Mouse (Mus musculus) small intestine, adult 2 months (tissue): ENCODE data around the gene Fzr1.

ENCODE experiments used
- CTCF ChIP-seq: fragments of 200-500 bp; IDR thresholded peaks from 2 replicates; pipeline ENCODE4 v1.5.1; 2012; ENCODE audit warnings: low read depth, mild to moderate bottlenecking, control low read depth, inconsistent platforms, low read length, moderate library complexity, mixed read lengths; ENCODE audit not compliant: insufficient replicate concordance, insufficient read length; ENCODE audit errors: extremely low read depth
- POLR2A ChIP-seq: fragments of 200-500 bp; IDR thresholded peaks from 2 replicates; pipeline ENCODE4 v1.6.1; 2012; ENCODE audit warnings: low read depth, mild to moderate bottlenecking, control low read depth, inconsistent platforms, low read length, moderate library complexity

GRCm38 (mm10) chr10:81407539-81408423 is 29.5 kb upstream of the Fzr1 start:
- TF ChIP-seq CTCF: no peak
- TF ChIP-seq POLR2A: no peak
